Mouse (Mus musculus): ENCODE data around the gene Elane. TPM values are rescaled to one million over a fixed set of nuclear protein-coding genes. Genes with fewer than 3 reads are reported as not detected.

The Elane gene
- polyA plus RNA-seq, 1 experiment from 2014 or later = not detected

- H3K36me3 ChIP-seq (ENCODE audit: control insufficient read depth, insufficient read depth, low read length) = peaks cover 90% of the 10 kb centered on the region
- ATAC-seq (ENCODE audit: low FRiP score, low TSS enrichment) = no peak
- H3K27me3 ChIP-seq (ENCODE audit: control insufficient read depth, insufficient read depth, low read length) = no peaks in the 10 kb centered on the region
- no peak overlapping the region for H3K9ac ChIP-seq (ENCODE audit: low read depth, low read length)
- WGBS = 60% methylated on average over 10 of the region's 10 CpGs
- H3K27ac ChIP-seq (ENCODE audit: low read depth, low read length) = no peak overlapping the region
- no peaks in the 10 kb centered on the region for H3K9me3 ChIP-seq (ENCODE audit: control insufficient read depth, low read length)
- no peak overlapping the region for H3K4me2 ChIP-seq (replicated peaks; ENCODE audit: low read depth, low read length)
- H3K4me1 ChIP-seq (ENCODE audit: control insufficient read depth, insufficient read depth, low read length) = peaks cover 23% of the 10 kb centered on the region
- H3K4me3 ChIP-seq (ENCODE audit: low read length) = no peak overlapping the region
Measured at GRCm38 (mm10) chr10:79862925-79863324, 23.1 kb upstream of the Elane start.

- ATAC-seq (ENCODE audit: low FRiP score, low TSS enrichment) = peak; percentile 13
Measured at GRCm38 (mm10) chr10:79864351-79865188, 21.5 kb upstream of the Elane start.

GRCm38 (mm10) chr10:79865189-79865601, 20.9 kb upstream of the Elane start:
- peaks cover 70% of the 10 kb centered on the region for H3K36me3 ChIP-seq (ENCODE audit: control insufficient read depth, insufficient read depth, low read length)
- 67% methylated on average over 12 of the region's 12 CpGs for WGBS
- peaks cover 11% of the 10 kb centered on the region; the same call in 1 of the 2 replicates for H3K4me1 ChIP-seq (ENCODE audit: control insufficient read depth, insufficient read depth, low read length)
- no peaks in the 10 kb centered on the region for H3K9me3 ChIP-seq (ENCODE audit: control insufficient read depth, low read length)
- ATAC-seq (ENCODE audit: low FRiP score, low TSS enrichment) = peak; percentile 29
- no peak overlapping the region for H3K9ac ChIP-seq (ENCODE audit: low read depth, low read length)
- H3K4me2 ChIP-seq (replicated peaks; ENCODE audit: low read depth, low read length) = no peak overlapping the region
- H3K27me3 ChIP-seq (ENCODE audit: control insufficient read depth, insufficient read depth, low read length) = no peaks in the 10 kb centered on the region
- H3K27ac ChIP-seq (ENCODE audit: low read depth, low read length) = no peak overlapping the region
- H3K4me3 ChIP-seq (ENCODE audit: low read length) = no peak overlapping the region

More at GRCm38 (mm10) chr10:79864351-79865188, 21.5 kb upstream of the Elane start:
- no peak overlapping the region for H3K9ac ChIP-seq (ENCODE audit: low read depth, low read length)
- H3K4me3 ChIP-seq (ENCODE audit: low read length) = no peak overlapping the region
- H3K9me3 ChIP-seq (ENCODE audit: control insufficient read depth, low read length) = no peaks in the 10 kb centered on the region
- peaks cover 73% of the 10 kb centered on the region for H3K36me3 ChIP-seq (ENCODE audit: control insufficient read depth, insufficient read depth, low read length)
- peaks cover 15% of the 10 kb centered on the region; the same call in 1 of the 2 replicates for H3K4me1 ChIP-seq (ENCODE audit: control insufficient read depth, insufficient read depth, low read length)
- WGBS = 54% methylated on average over 10 of the region's 10 CpGs
- H3K4me2 ChIP-seq (replicated peaks; ENCODE audit: low read depth, low read length) = no peak overlapping the region
- no peak overlapping the region for H3K27ac ChIP-seq (ENCODE audit: low read depth, low read length)
- no peaks in the 10 kb centered on the region for H3K27me3 ChIP-seq (ENCODE audit: control insufficient read depth, insufficient read depth, low read length)

- Histone ChIP-seq H3K9ac (ENCODE audit: low read depth, low read length) (no peak overlapping the region), H3K4me3 (ENCODE audit: low read length) (no peak overlapping the region), H3K27ac (ENCODE audit: low read depth, low read length) (no peak overlapping the region), H3K36me3 (ENCODE audit: control insufficient read depth, insufficient read depth, low read length) (peaks cover 68% of the 10 kb centered on the region), H3K9me3 (ENCODE audit: control insufficient read depth, low read length) (no peaks in the 10 kb centered on the region), H3K4me1 (ENCODE audit: control insufficient read depth, insufficient read depth, low read length) (peaks cover 8% of the 10 kb centered on the region; the same call in 1 of the 2 replicates), H3K4me2 (replicated peaks; ENCODE audit: low read depth, low read length) (no peak overlapping the region), H3K27me3 (ENCODE audit: control insufficient read depth, insufficient read depth, low read length) (no peaks in the 10 kb centered on the region)
- WGBS = 72% methylated on average over 19 of the region's 19 CpGs
- 0 out of 2 replicates have a peak, but pooled peaks have one; percentile 4 for ATAC-seq (ENCODE audit: low FRiP score, low TSS enrichment)
Measured at GRCm38 (mm10) chr10:79865801-79866295, 20.2 kb upstream of the Elane start.

GRCm38 (mm10) chr10:79866601-79867000, 19.4 kb upstream of the Elane start:
- peaks cover under 1% of the 10 kb centered on the region; the same call in 1 of the 2 replicates for H3K4me1 ChIP-seq (ENCODE audit: control insufficient read depth, insufficient read depth, low read length)
- no peak overlapping the region for H3K27ac ChIP-seq (ENCODE audit: low read depth, low read length)
- no peaks in the 10 kb centered on the region for H3K27me3 ChIP-seq (ENCODE audit: control insufficient read depth, insufficient read depth, low read length)
- H3K9me3 ChIP-seq (ENCODE audit: control insufficient read depth, low read length) = no peaks in the 10 kb centered on the region
- 68% methylated on average over 11 of the region's 11 CpGs for WGBS
- peaks cover 67% of the 10 kb centered on the region for H3K36me3 ChIP-seq (ENCODE audit: control insufficient read depth, insufficient read depth, low read length)
- ATAC-seq (ENCODE audit: low FRiP score, low TSS enrichment) = no peak
- no peak overlapping the region for H3K4me2 ChIP-seq (replicated peaks; ENCODE audit: low read depth, low read length)
- H3K9ac ChIP-seq (ENCODE audit: low read depth, low read length) = no peak overlapping the region
- H3K4me3 ChIP-seq (ENCODE audit: low read length) = no peak overlapping the region

- H3K36me3 ChIP-seq (ENCODE audit: control insufficient read depth, insufficient read depth, low read length) = peaks cover 26% of the 10 kb centered on the region
Measured at GRCm38 (mm10) chr10:79871845-79872244, 14.2 kb upstream of the Elane start.

GRCm38 (mm10) chr10:79872862-79873261, 13.2 kb upstream of the Elane start:
- Histone ChIP-seq H3K27ac (ENCODE audit: low read depth, low read length) (no peak overlapping the region), H3K27me3 (ENCODE audit: control insufficient read depth, insufficient read depth, low read length) (no peaks in the 10 kb centered on the region), H3K4me1 (ENCODE audit: control insufficient read depth, insufficient read depth, low read length) (peaks cover 15% of the 10 kb centered on the region), H3K4me2 (replicated peaks; ENCODE audit: low read depth, low read length) (peak overlapping the region; percentile 79), H3K36me3 (ENCODE audit: control insufficient read depth, insufficient read depth, low read length) (peaks cover 18% of the 10 kb centered on the region; the same call in 1 of the 2 replicates), H3K4me3 (ENCODE audit: low read length) (peak overlapping the region; percentile 70), H3K9me3 (ENCODE audit: control insufficient read depth, low read length) (no peaks in the 10 kb centered on the region), H3K9ac (ENCODE audit: low read depth, low read length) (no peak overlapping the region)
- no peak for ATAC-seq (ENCODE audit: low FRiP score, low TSS enrichment)
- WGBS = 55% methylated on average over 3 of the region's 3 CpGs

More at GRCm38 (mm10) chr10:79871845-79872244, 14.2 kb upstream of the Elane start:
- 94% methylated on average over 8 of the region's 8 CpGs for WGBS
- no peak overlapping the region for H3K4me3 ChIP-seq (ENCODE audit: low read length)
- H3K9ac ChIP-seq (ENCODE audit: low read depth, low read length) = no peak overlapping the region
- no peak overlapping the region for H3K27ac ChIP-seq (ENCODE audit: low read depth, low read length)
- no peaks in the 10 kb centered on the region for H3K9me3 ChIP-seq (ENCODE audit: control insufficient read depth, low read length)
- H3K27me3 ChIP-seq (ENCODE audit: control insufficient read depth, insufficient read depth, low read length) = no peaks in the 10 kb centered on the region
- H3K4me1 ChIP-seq (ENCODE audit: control insufficient read depth, insufficient read depth, low read length) = peaks cover 10% of the 10 kb centered on the region
- no peak for ATAC-seq (ENCODE audit: low FRiP score, low TSS enrichment)
- no peak overlapping the region for H3K4me2 ChIP-seq (replicated peaks; ENCODE audit: low read depth, low read length)

GRCm38 (mm10) chr10:79873313-79873712, 12.7 kb upstream of the Elane start:
- H3K36me3 ChIP-seq (ENCODE audit: control insufficient read depth, insufficient read depth, low read length) = peaks cover 18% of the 10 kb centered on the region; the same call in 1 of the 2 replicates
- H3K27ac ChIP-seq (ENCODE audit: low read depth, low read length) = no peak overlapping the region
- H3K9ac ChIP-seq (ENCODE audit: low read depth, low read length) = peak overlapping the region; percentile 82
- no peaks in the 10 kb centered on the region for H3K9me3 ChIP-seq (ENCODE audit: control insufficient read depth, low read length)
- H3K4me1 ChIP-seq (ENCODE audit: control insufficient read depth, insufficient read depth, low read length) = peaks cover 15% of the 10 kb centered on the region
- H3K27me3 ChIP-seq (ENCODE audit: control insufficient read depth, insufficient read depth, low read length) = no peaks in the 10 kb centered on the region
- peak overlapping the region; percentile 70 for H3K4me3 ChIP-seq (ENCODE audit: low read length)
- WGBS = 9% methylated on average over 6 of the region's 6 CpGs
- no peak for ATAC-seq (ENCODE audit: low FRiP score, low TSS enrichment)
- peak overlapping the region; percentile 79 for H3K4me2 ChIP-seq (replicated peaks; ENCODE audit: low read depth, low read length)

Measured in kidney, embryonic 14.5 days (tissue).